Mouse (Mus musculus) ES-E14 (cell line): Measurements from ENCODE around the gene Atp5s. TPM values are rescaled to one million over a fixed set of nuclear protein-coding genes. Genes with fewer than 3 reads are reported as not detected.

Source experiments
- DNase-seq: peaks from one replicate; pipeline ENCODE4 v3.0.0-alpha.2; 2013; ENCODE audit warnings: low read depth, low spot score
- H3K27ac ChIP-seq: 2 replicates; pipeline ENCODE4 v1.5.1; 2012; ENCODE audit warnings: low read depth, mild to moderate bottlenecking, low read length, moderate library complexity, mixed read lengths; ENCODE audit not compliant: poor library complexity, insufficient read depth, severe bottlenecking
- H3K36me3 ChIP-seq: 2 replicates; pipeline ENCODE4 v1.6.1; 2012; ENCODE audit warnings: mild to moderate bottlenecking, low read length, moderate library complexity, mixed read lengths; ENCODE audit not compliant: control insufficient read depth, poor library complexity, insufficient read depth, severe bottlenecking
- H3K4me1 ChIP-seq, 2 experiments: fragments of 150-350 bp in 1 of 2; sonication (generic) in 1 of 2; 2 replicates each; pipeline ENCODE4 v1.6.1; 2012; ENCODE audit warnings: low read length in 2 of 2, mild to moderate bottlenecking in 1 of 2, mixed read lengths in 1 of 2; ENCODE audit not compliant: control insufficient read depth in 2 of 2, insufficient read depth in 2 of 2, poor library complexity in 1 of 2
- H3K4me3 ChIP-seq, 2 experiments: fragments of 150-350 bp in 1 of 2; sonication (generic) in 1 of 2; 2 replicates each; pipeline ENCODE4 v1.5.1; 2012; ENCODE audit warnings: low read length in 2 of 2, low read depth in 1 of 2, mild to moderate bottlenecking in 1 of 2, mixed read lengths in 1 of 2; ENCODE audit not compliant: insufficient read depth in 1 of 2, poor library complexity in 1 of 2, severe bottlenecking in 1 of 2
- H3K9ac ChIP-seq: 2 replicates; pipeline ENCODE4 v1.6.1; 2012; ENCODE audit warnings: low read depth, mild to moderate bottlenecking, low read length, mixed read lengths; ENCODE audit not compliant: poor library complexity, insufficient read depth, severe bottlenecking
- H3K9me3 ChIP-seq: fragments of 150-350 bp; sonication (generic); 2 replicates; pipeline ENCODE4 v1.6.1; 2012; ENCODE audit warnings: low read depth, mild to moderate bottlenecking, low read length; ENCODE audit not compliant: control insufficient read depth, insufficient read depth
- CHD2 ChIP-seq: IDR thresholded peaks from 2 replicates; pipeline ENCODE4 v1.6.1; 2014; ENCODE audit warnings: mild to moderate bottlenecking, low read depth, low read length, inconsistent platforms
- HCFC1 ChIP-seq: IDR thresholded peaks from 2 replicates; pipeline ENCODE4 v1.6.1; 2012; ENCODE audit warnings: low read length, inconsistent platforms, borderline replicate concordance; ENCODE audit not compliant: insufficient read depth
- MAFK ChIP-seq: IDR thresholded peaks from 2 replicates; pipeline ENCODE4 v1.6.1; 2014; ENCODE audit warnings: mild to moderate bottlenecking, low read depth, low read length, inconsistent platforms; ENCODE audit not compliant: insufficient read depth
- ZC3H11A ChIP-seq: IDR thresholded peaks from 2 replicates; pipeline ENCODE4 v1.6.1; 2012; ENCODE audit warnings: low read depth, mild to moderate bottlenecking, inconsistent platforms, low read length, borderline replicate concordance
- ZNF384 ChIP-seq: IDR thresholded peaks from 2 replicates; pipeline ENCODE4 v1.6.1; 2012; ENCODE audit warnings: low read depth, low read length, inconsistent platforms
- in situ Hi-C, 2 experiments: fragments of 600-800 bp; cut with MboI; formaldehyde crosslinking; loops; one replicate each; pipeline ENCODE4 v1.15.1; 2025; ENCODE audit warnings: low sequenced_read_pairs in 2 of 2, inconsistent platforms in 1 of 2; ENCODE audit not compliant: unreplicated experiment in 2 of 2
- total RNA-seq: library from RNA; depleted of rRNA; stranded (reverse); fragments of 300-350 nt; gene quantifications from 2 replicates; pipeline ENCODE4 v1.2.3, GENCODE M21; 2012

Atp5s gene
- total RNA-seq, 1 experiment, result 7.9 TPM

DNA sequence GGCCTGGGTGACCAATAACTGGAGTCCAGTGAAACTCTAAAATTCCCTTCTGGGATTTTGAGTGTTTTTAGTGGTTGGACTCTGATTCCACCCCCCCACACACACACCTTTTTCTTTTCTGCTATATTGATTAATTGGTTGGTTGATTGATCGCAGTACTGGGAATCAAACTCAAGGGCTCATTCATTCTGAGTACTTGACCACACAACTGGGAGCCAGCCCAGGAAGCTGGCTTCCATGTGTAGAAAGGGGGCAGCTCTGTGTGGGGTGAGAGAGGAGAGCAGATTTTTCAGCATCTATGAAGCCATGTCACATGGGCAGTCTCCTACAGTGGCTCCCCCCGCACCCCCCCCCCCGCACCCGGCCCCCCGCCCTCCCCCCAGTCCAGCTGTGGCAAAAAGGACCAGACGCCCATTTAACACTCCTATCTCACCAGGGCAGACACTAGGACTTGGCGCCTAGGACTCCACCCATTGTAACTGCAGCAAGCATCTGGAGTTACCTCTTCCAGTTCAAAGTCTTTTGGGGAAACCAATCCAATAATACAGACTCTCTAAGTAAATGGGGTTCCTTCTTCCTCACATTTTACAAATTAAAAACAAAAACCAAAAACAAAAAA, 34.6 kb downstream of the Atp5s start:
- in situ Hi-C loops, result no loop called here
- H3K9ac ChIP-seq, result no peak overlapping the region

GRCm38 (mm10) chr12:69760014-69760413, 35.3 kb downstream of the Atp5s start:
- Histone ChIP-seq H3K27ac (no peak overlapping the region), H3K4me1 (peaks cover 3 to 4% of the 10 kb centered on the region in 2 experiments; a peak in 3 of 4 replicates), H3K36me3 (no peaks in the 10 kb centered on the region), H3K4me3 (no peak overlapping the region), H3K9me3 (no peaks in the 10 kb centered on the region), H3K9ac (no peak overlapping the region)
- TF ChIP-seq ZC3H11A (no peak), CHD2 (no peak), HCFC1 (no peak), MAFK (no peak), ZNF384 (no peak)
- no peak for DNase-seq
- in situ Hi-C loops, result no loop called here

More for the DNA sequence above, 34.6 kb downstream of the Atp5s start:
- Histone ChIP-seq H3K9me3 (no peaks in the 10 kb centered on the region), H3K27ac (no peak overlapping the region), H3K4me1 (peaks cover 3 to 4% of the 10 kb centered on the region in 2 experiments; a peak in 3 of 4 replicates), H3K4me3 (no peak overlapping the region), H3K36me3 (no peaks in the 10 kb centered on the region)
- no peak for DNase-seq
- TF ChIP-seq CHD2 (no peak), MAFK (no peak), ZC3H11A (no peak), HCFC1 (no peak), ZNF384 (no peak)

- Histone ChIP-seq H3K9ac (no peak overlapping the region), H3K36me3 (no peaks in the 10 kb centered on the region), H3K4me3 (no peak overlapping the region), H3K9me3 (no peaks in the 10 kb centered on the region), H3K27ac (no peak overlapping the region), H3K4me1 (peaks cover 3 to 4% of the 10 kb centered on the region in 2 experiments; a peak in 3 of 4 replicates)
- TF ChIP-seq ZC3H11A (no peak), HCFC1 (no peak), ZNF384 (no peak), CHD2 (no peak), MAFK (no peak)
- in situ Hi-C loops, result no loop called here
- DNase-seq, result no peak
Observed at GRCm38 (mm10) chr12:69760743-69761406, 36.1 kb downstream of the Atp5s start.

GRCm38 (mm10) chr12:69761603-69762002, 36.9 kb downstream of the Atp5s start:
- H3K27ac ChIP-seq, result no peak overlapping the region
- H3K4me3 ChIP-seq, result no peak overlapping the region
- no peak for TF ChIP-seq ZNF384
- no peak for TF ChIP-seq CHD2
- no peak for TF ChIP-seq MAFK
- TF ChIP-seq ZC3H11A, result no peak
- no peak for TF ChIP-seq HCFC1
- H3K9ac ChIP-seq, result no peak overlapping the region
- no peak for DNase-seq
- no peaks in the 10 kb centered on the region for H3K36me3 ChIP-seq
- H3K4me1 ChIP-seq, result peaks cover 3 to 4% of the 10 kb centered on the region in 2 experiments; a peak in 3 of 4 replicates
- in situ Hi-C loops, result no loop called here
- no peaks in the 10 kb centered on the region for H3K9me3 ChIP-seq
